Mouse (Mus musculus) brown adipose tissue, adult 24 weeks (tissue): ENCODE measurements around the gene Pxn. TPM values are rescaled to one million over a fixed set of nuclear protein-coding genes. Genes with fewer than 3 reads are reported as not detected.

ENCODE experiments used
- H3K27ac ChIP-seq: fragments of 200-500 bp; replicated peaks from 2 replicates; pipeline ENCODE4 v1.5.1; 2012; ENCODE audit warnings: low read depth, mild to moderate bottlenecking, low read length
- H3K4me1 ChIP-seq: fragments of 200-500 bp; 2 replicates; pipeline ENCODE4 v1.6.1; 2012; ENCODE audit warnings: low read length, mixed read lengths; ENCODE audit not compliant: control insufficient read depth, insufficient read depth, insufficient read length
- H3K4me3 ChIP-seq: fragments of 200-500 bp; 2 replicates; pipeline ENCODE4 v1.5.1; 2012; ENCODE audit warnings: low read depth, mild to moderate bottlenecking, low read length, moderate library complexity; ENCODE audit not compliant: insufficient read depth
- polyA plus RNA-seq: library from polyadenylated mRNA; stranded (reverse); fragments of >200 nt; gene quantifications from 2 replicates; pipeline ENCODE4 v1.2.4, GENCODE M21; 2012; ENCODE audit not compliant: missing spikeins, insufficient read depth, insufficient read length

Gene Pxn
- polyA plus RNA-seq, 1 experiment: 10.6 TPM

DNA sequence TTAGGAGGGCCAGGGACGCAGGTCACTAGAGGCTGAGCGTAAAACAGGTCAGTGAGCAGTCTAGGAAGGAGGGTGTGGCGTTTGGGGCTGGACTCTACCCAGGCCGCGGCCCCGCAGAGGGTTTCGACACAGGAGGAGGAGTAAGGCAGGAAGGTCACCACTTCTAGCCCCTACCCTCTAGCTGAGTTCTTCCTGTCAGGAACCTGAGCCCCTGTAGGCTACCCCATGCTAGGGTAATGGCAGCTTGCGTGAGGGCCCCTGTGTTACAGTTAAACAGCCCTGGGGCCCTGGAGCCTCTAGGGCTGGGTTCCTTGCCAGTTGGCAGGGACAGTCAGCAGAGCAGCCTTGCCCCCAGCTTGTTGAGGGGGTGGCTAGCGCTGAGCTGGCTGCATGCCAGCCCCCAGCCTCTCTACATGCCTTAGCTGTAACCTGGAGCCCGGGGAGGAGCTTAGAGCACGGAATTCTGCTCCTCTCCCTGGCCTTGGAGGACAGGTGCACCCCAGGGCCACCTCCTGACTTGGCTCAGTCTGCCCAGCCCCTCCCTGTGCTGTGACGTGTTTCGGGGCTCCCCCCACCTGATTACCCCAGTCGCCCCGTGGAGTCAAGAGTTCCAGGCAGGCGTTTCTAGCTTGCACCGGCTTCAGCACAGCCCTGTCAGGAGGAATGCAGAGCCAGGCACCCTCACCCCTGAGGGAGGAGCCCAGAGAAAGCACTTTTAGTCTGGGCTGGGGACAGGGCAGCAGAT lies 37.2 kb downstream of the Pxn start:
- Histone ChIP-seq H3K4me3 (0 out of 2 replicates have a peak overlapping the region, but pooled peaks have one; percentile 6), H3K27ac (no peak overlapping the region)

DNA sequence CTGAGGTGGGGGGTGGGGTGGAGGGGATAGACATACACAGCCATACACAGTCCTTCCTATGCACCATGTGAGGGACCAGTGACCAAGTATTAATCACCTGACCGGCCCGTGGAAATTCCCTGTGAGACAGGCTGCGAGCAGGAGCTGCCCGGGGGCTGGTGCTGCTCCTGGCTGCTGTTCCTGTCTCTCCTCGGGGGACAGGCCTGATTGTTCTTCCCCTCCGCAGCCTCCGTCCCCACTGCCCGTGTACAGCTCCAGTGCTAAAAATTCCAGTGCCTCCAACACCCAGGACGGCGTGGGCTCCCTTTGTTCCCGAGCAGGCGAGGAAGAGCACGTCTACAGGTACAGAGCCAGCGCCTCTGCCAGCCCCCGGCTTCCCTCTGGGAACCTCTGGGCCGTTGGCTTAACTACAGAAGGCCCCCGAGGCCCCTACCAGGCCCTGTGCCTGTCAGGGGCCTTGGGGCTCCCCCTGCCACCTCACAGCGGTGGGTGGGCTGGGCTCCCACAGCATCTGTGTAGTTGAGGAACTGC lies 38.2 kb downstream of the Pxn start:
- H3K27ac ChIP-seq: no peak overlapping the region
- H3K4me3 ChIP-seq: no peak overlapping the region
- H3K4me1 ChIP-seq: peaks cover 21% of the 10 kb centered on the region

More for the DNA sequence above, 37.2 kb downstream of the Pxn start:
- peaks cover 21% of the 10 kb centered on the region for H3K4me1 ChIP-seq

DNA sequence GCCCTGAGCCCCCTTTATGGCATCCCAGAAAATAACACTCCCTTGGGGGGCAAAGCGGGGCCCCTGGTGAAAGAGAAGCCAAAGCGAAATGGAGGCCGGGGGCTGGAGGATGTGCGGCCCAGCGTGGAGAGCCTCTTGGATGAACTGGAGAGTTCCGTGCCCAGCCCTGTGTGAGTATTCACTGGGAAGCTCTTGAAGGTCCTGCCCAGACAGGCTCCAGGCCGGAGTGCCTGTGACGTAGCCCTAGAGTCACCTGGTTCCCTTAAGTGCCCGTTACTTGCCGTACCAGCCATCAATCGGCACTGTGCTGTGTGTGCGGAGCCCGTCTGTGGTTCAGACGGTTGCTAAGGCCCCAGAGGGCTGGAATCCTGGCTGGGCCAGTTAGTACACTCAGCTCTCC lies 39.2 kb downstream of the Pxn start:
- no peak overlapping the region for H3K27ac ChIP-seq
- no peak overlapping the region for H3K4me3 ChIP-seq
- H3K4me1 ChIP-seq: peaks cover 21% of the 10 kb centered on the region

DNA sequence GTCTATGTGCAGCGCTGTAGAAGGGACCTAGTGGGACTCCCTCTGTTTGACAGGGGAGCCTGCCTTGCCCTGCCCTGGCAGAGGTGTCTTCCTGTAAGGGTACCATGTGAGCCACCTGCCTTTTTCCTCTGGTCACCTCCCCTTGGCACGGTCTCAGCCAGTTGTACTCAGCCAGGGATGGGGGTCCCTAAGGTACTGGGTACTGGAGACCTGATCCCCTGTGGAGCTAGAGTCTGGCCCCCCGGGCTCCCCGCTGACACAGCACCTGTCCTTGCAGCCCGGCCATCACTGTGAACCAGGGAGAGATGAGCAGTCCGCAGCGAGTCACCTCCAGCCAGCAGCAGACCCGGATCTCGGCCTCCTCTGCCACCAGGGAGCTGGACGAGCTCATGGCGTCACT lies 40.1 kb downstream of the Pxn start:
- Histone ChIP-seq H3K27ac (peak overlapping the region; percentile 34; the same call in 1 of the 2 replicates), H3K4me1 (peaks cover 17% of the 10 kb centered on the region), H3K4me3 (no peak overlapping the region)

DNA sequence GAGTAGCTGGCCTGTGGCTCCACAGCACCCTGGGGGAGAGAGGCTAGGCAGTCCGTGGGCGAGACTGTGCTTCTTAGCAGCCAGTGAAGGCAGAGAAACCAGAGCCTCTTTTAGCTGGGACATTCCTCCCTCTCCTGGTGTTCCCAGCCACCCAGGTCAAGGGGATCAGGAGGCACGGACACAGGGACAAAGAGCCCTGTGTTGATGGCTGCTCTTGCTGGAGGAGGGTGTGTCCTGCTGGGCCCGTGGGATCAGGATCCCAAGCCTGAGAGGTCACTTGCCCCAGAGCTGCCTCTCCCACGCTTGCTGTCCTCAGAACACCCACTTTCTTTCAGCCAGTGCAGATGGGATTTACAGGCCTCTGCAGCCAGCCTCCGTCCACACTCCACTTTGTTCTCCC lies 40.5 kb downstream of the Pxn start:
- Histone ChIP-seq H3K4me1 (peaks cover 16% of the 10 kb centered on the region), H3K4me3 (no peak overlapping the region), H3K27ac (peak overlapping the region; percentile 34; the same call in 1 of the 2 replicates)

DNA sequence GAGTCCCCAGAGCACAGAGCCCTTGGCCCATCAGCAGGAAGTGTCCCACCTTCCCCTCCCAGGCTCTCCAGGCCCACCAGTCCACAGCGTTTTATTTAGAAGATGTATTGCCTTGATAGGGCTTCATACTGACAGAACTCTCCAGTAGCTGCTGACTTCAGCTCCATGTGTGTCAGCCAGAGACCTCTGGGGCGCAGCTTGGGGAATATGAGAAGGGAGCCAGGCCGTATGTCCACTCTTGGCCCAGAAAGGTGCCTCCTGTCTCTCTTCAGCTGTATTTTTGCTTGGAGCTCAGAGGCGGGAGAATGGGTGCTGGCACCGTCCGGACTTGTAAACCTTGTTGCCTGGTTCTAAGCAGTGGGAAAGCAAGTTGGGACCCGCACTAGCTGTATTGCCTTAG lies 40.9 kb downstream of the Pxn start:
- Histone ChIP-seq H3K4me1 (peaks cover 12% of the 10 kb centered on the region), H3K4me3 (no peak overlapping the region), H3K27ac (no peak overlapping the region)

DNA sequence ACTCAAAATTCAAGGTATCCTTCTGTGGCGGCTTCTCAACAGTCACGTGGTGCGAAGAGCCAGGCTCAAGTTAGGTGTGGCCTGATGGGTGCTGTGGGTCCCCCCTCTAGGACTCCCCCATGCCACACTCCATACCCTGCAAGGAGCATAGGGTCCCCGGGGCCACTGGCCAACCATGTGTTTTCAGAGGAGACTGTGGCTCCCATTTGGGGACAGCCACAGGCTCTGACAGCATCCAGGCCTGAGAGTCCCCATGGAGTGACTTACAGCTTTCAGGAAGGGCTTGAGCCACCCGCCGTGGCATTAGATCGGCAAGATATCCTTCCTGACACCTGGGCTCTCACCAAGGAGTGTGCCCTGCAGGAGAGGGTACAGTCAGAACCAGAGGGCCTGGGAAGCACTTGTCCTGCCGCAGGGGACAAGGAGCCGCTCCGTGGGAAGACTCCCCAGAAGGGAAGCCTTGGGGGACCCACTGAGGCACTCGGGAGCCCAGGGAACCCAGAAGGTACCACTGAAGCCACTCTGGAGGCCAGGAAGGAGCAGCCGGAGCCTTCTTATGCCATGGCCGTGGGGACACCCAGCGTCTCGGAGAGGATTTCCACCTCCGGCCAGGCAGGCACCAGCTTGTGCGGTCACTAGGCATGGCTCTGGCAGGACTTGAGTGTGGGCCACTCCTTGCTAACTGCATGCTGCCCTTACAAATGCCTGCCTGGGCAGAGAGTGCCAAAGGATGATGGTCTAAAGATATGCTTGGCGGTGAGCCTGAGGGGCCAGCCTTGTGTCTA lies 42.2 kb downstream of the Pxn start:
- Histone ChIP-seq H3K27ac (no peak overlapping the region), H3K4me3 (no peak overlapping the region), H3K4me1 (peaks cover 3% of the 10 kb centered on the region; the same call in 1 of the 2 replicates)

DNA sequence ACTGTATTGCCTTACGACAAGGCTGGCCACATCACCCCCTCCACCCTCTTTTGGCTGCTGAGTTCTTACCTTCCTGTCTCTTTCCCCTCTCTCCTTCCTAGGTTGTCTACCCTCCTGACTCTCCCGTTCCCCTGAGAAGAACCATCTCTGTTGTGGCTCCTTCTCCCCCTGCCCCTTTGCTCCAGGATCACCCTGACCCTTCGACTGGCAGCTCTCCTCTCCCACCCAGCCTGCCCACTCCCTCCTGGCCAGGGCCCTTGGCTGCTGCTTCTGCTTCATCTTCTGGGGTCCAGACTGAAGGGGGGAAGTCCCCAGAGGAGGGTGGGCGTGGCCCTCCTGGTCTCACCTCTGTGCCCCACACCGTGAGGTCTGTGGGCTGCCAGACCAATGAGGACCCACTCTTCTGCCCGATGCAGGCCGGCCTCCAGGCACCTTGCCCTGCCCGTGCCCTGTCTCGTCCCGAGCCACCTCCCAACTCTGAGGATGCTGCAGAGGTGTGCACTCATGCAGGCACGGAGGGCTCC lies 44.1 kb downstream of the Pxn start:
- Histone ChIP-seq H3K4me1 (no peaks in the 10 kb centered on the region), H3K27ac (no peak overlapping the region), H3K4me3 (no peak overlapping the region)

DNA sequence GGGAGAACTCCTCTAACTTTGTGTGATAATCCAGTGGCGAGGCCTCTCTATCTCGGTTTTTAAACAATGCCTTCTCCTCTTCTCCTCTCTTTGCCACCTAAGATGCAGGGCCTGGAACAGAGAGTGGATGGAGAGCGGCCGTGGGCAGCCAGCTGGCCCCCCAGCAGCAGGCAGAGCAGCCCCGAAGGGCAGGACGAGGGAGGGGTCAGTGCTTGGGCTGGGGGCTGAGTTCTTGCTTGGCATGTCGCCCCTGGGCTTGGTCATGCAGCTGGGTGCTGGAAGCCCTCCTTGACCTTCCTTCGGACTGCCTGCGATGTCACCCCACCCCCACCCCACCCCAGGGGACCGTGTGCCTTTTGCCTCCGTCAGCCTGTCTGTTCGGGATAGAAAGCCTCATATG lies 44.9 kb downstream of the Pxn start:
- no peak overlapping the region for H3K27ac ChIP-seq
- H3K4me3 ChIP-seq: no peak overlapping the region
- no peaks in the 10 kb centered on the region for H3K4me1 ChIP-seq

DNA sequence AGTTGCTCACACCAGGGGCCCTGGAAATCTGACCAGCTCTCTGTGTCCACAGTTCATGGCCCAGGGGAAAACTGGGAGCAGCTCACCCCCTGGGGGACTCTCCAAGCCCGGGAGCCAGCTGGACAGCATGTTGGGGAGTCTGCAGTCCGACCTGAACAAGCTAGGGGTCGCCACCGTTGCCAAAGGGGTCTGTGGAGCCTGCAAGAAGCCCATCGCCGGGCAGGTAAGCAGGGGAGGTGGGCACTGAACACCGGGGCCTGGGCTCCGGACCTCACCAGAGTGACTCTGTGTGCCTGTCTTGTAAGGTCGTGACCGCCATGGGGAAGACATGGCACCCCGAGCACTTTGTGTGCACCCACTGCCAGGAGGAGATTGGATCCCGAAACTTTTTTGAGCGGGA lies 45.3 kb downstream of the Pxn start:
- H3K27ac ChIP-seq: no peak overlapping the region
- no peak overlapping the region for H3K4me3 ChIP-seq
- H3K4me1 ChIP-seq: no peaks in the 10 kb centered on the region

DNA sequence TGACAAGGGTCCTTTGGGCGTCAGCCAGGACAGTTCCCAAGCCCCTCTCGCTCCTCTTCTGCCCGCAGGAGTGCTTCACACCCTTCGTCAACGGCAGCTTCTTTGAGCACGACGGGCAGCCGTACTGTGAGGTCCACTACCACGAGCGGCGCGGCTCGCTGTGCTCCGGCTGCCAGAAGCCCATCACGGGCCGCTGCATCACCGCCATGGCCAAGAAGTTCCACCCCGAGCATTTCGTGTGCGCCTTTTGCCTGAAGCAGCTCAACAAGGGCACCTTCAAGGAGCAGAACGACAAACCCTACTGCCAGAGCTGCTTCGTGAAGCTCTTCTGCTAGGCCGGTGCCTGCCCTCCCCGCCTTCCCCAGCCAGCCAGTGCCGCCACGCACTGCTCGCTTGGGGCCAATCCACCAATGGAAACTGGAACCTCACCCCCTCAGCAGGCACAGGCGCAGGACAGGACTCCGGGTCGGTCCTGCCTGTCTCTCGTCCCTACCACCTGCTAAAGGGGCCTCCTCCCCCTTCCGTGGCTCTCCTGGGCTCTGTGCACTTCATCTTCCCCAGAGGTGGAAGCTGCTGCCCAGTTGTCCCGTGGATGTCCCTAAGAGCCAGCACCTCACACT lies 47.4 kb downstream of the Pxn start:
- Histone ChIP-seq H3K4me1 (no peaks in the 10 kb centered on the region), H3K4me3 (no peak overlapping the region), H3K27ac (no peak overlapping the region)

DNA sequence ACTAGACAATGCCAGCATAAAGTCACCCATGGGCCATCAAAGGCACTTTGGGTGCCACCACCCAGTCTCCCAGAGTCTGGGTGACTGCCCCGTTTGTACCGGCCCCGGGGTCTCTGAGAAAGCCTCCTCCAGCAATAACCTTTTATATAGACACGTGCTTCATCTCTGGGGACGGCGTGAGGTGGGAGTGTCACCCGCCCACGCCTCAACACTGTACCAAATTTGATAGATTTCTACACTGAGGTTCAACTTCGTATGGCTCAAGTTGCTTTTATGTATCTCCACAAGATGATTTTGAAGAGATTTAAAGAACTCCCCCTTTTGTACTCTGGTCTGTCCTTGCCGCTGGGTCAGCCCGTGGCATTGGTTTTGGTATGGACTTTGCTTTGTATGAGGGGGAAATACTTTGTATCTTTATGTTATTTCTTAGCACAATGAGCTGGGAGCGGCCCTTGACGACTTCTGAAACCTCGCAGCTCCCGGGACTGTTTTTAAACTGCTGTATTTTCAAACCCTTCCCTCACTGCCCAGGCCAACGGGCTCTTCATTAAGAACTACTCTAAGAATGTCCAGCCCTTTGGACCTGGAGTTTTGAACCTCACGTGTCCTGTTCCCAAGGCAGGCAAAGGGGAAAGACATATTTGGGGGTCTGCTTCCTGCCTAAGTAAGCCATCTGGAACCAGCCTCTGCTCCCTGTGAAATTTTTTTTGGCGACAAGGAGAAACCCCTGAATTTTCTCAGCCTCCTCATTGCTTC lies 48.2 kb downstream of the Pxn start:
- no peak overlapping the region for H3K4me3 ChIP-seq
- no peak overlapping the region for H3K27ac ChIP-seq
- no peaks in the 10 kb centered on the region for H3K4me1 ChIP-seq

DNA sequence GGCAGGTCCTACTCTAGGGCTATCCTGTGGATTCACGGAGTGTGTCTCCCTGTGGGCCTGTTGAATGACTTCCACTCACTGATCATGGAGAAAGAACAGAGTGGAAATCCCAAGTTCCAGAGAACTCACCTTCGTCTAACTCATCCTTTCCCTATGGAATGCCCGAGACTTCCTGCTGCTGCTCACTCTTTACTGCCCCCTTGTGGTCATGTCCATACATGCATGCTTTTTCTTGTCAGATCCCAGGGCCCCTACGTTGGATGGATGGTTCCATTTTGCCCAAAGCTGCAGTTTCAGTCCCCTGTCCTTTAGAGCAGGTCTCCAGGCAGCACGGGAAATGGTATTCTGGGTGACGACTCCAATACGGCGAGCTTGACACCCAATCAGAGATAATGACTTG lies 49.7 kb downstream of the Pxn start:
- Histone ChIP-seq H3K4me3 (no peak overlapping the region), H3K27ac (no peak overlapping the region), H3K4me1 (no peaks in the 10 kb centered on the region)

DNA sequence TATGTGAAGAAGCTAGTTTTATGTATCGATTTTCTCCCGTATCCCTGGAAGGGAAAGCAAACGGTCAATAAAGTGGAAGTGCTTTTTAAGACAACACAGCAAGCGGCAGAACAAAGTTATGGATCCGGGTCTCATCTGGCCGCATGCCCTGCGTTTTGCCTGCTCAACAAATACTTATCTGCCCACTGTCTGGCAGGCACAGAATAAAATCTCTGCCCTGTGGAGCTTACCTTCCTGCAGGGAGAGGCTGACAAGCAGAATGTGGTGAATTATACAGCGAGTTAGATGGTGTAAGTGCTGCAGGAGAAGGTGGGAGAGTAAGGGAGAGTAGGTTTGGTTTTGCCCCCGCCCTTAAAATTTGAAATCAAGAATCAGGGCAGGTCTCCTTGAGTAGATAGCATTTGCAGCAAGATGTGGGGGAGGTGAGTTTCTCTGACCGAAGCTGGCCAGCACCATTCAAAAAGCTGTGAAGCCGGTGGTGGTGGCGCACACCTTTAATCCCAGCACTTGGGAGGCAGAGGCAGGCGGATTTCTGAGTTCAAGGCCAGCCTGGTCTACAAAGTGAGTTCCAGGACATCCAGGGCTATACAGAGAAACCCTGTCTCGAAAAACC lies 51.8 kb downstream of the Pxn start:
- Histone ChIP-seq H3K27ac (no peak overlapping the region), H3K4me3 (no peak overlapping the region), H3K4me1 (no peaks in the 10 kb centered on the region)
